Mouse (Mus musculus): ENCODE measurements at regions not wholly inside any gene's neighbourhood (a gene's known extent, or its start where the extent isn't known, plus 50 kb on each side); places are given as distances from the start of the nearest gene placed in this dataset.

DNA sequence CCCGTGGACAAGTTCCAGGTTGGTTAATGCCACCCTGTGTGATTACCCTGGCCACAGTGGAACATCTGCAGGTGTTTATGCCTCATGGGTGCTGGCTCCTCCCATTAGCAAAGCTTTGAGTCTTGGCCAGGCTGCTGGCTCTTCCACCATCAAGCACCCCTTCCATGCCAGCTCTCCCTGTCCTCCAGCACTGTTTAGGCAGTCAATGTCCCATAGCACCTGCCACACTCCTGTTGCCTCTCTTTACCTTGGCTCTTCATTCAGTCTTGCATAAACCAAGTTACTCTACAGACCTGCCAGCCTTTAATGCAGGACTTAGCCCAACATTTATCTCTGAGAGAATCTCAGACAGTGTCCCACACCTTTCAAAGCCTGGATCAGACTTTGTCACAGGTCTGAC lies 614.2 kb upstream of the Id2 start:
- no peak for TF ChIP-seq CTCF (conservative IDR thresholded peaks at IDR 0.05; ENCODE audit: low read length)
- TF ChIP-seq NANOG (IDR thresholded peaks at IDR 0.05; ENCODE audit: borderline replicate concordance, low read length): no peak
